Mouse (Mus musculus) heart, postnatal 25 days (tissue): ENCODE results near the gene Rcan2. TPM values are rescaled to one million over a fixed set of nuclear protein-coding genes. Genes with fewer than 3 reads are reported as not detected.

Experiments used
- DNase-seq: peaks from one replicate; pipeline ENCODE4 v3.0.0; 2022; ENCODE audit warnings: low spot score
- intact Hi-C: fragments of 180-260 bp; cut with DNase I; formaldehyde crosslinking; loops from one replicate; pipeline ENCODE4 v1.15.1; 2025
- total RNA-seq, 2 experiments: library from RNA; stranded (reverse); gene quantifications; 2 replicates each; pipeline ENCODE4 v1.2.3; 2021

Rcan2 gene
- total RNA-seq, 2 experiments from 2014 or later, result 355 to 379 TPM

DNA sequence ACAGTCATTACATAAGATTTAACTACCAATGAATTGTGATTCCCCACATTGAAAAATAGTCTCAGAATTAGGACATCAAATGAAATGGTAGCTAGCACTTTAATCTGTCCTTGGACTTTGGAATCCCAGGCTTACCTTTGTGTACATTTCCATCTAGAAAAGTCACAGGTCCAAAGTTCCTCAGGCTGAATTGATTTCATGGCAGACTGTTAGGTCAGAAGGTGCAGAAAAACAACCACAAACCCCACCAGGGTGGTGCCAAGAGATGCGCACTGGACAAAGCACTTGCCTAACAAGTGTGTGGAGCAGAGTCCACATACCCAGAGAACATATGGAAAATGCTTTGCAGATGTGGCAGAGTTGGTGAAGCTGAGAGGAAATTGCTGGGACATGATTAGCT, 256.0 kb downstream of the Rcan2 start:
- intact Hi-C loops, result no loop called here

DNA sequence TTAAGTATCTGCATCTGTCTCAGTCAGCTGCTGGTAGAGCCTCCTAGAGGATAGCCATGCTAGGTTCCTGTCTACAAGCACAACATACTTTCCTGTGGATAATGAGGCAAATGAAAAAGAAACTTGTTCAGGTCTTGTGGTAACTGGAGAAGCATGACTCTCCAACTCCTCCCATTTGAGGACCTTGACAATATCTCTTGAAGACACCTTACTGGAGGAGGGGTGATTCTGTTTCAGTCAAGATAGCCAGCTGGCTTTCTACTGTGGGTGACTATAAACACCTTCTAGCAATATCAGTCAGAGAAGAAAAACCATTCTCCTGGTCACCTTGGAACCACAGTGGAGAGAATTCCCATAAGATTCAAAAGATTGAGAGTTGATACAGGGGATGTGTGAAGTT, 257.0 kb downstream of the Rcan2 start:
- intact Hi-C loops, result no loop called here
- DNase-seq, result no peak

More for the DNA sequence above, 256.0 kb downstream of the Rcan2 start:
- no peak for DNase-seq

DNA sequence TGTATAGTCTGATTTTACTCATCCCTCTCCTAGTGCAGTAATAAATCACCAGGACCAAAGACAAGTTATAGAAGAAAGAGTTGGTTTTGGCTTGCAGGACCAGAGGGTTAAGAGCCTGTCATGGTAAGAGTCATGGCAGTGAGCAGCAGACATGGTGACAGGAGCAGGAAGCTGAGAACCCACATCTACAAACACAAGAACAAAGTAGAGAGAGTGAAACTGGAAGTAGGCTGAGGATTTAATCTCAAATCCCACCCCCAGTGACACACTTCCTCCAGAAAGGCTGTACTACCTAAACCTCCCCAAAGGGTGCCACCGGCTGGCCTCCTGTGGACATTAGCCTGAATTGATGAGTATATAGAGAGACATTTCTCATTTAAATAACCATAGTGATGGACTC, 259.6 kb downstream of the Rcan2 start:
- DNase-seq, result no peak
- intact Hi-C loops, result no loop called here

DNA sequence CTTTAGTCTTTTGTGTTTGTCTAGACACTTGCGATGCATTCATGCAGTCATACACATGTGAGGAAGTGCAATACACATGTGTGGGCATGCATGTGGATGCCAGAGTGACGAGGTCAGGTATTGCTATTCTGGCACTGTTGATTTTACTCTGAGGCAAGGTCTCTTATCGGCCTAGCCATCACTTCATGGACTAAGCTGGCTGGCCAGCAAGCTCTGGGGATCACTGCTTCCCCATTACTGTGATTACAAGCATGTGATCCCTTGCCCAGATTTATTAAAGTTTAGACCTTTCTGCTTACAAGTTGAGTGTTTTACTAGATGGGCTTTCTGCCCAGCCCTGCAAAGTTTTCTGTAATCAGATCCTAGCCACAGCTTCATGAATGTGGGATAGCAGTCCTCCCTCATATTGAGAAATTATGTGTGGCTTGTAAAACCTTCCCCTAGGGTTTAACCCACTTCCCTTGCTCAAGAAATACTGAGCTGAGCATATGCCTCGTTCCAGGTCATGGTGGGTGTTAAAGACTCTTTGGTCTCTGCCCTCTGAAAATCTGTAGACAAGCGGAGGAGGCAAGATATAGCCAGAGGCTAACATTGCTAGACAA, 260.2 kb downstream of the Rcan2 start:
- intact Hi-C loops, result no loop called here
- DNase-seq, result no peak

DNA sequence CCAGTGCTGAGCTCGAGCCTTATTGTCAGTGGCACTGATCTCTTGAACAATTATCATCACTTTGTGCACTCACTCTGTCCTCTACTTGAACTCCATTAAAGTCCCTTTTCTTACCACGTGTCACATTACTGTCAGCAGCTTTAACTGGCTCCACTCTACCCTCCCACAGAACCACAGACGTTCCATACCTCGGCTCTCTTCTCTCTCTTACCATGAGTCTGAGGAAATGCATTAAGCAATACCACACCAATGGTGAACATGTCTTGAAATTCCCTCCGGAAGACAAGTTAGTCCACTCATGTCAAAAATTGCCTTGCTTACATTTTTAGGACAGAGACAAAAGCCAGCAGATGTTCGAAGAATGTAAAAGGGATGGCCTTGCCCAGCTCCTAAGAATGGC, 267.7 kb downstream of the Rcan2 start:
- intact Hi-C loops, result no loop called here
- no peak for DNase-seq

DNA sequence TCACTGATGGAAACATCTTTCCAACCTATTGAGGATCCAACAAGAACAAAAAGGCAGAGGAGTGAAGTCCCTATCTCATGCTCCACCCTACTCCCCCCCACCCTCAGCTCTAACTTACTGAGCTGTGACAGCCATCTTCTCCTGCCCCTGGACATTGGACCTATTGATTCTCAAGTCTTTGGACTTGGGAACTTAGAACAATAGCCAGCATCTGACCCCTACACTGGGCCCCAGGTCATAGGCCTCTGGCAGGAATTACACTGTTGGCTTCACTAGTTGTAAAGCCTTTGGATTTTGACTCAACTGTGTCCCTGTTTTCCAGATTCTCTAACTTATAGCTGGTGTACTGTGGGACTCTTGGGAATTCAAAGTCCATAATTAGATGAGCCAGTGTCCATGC, 270.5 kb downstream of the Rcan2 start:
- intact Hi-C loops, result no loop called here
- DNase-seq, result no peak

DNA sequence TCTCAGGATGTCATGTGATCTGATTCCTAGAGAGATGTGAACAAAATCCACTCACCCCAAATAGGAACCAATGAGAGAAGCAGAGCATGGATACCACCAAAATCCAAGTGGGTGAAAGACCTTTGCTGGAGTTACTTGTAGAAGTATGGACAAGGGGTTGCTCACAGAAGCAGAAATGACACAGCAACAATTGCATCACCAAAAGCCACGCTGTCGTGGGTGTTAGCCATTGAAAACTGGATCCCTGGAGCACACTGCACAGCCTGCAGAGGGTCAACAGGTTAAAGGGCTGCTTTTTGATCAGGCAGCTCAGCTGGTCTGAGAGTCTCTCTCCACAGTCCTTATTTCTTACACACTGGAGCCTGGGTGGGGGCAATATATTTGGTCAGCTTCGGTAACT, 274.4 kb downstream of the Rcan2 start:
- no peak for DNase-seq

DNA sequence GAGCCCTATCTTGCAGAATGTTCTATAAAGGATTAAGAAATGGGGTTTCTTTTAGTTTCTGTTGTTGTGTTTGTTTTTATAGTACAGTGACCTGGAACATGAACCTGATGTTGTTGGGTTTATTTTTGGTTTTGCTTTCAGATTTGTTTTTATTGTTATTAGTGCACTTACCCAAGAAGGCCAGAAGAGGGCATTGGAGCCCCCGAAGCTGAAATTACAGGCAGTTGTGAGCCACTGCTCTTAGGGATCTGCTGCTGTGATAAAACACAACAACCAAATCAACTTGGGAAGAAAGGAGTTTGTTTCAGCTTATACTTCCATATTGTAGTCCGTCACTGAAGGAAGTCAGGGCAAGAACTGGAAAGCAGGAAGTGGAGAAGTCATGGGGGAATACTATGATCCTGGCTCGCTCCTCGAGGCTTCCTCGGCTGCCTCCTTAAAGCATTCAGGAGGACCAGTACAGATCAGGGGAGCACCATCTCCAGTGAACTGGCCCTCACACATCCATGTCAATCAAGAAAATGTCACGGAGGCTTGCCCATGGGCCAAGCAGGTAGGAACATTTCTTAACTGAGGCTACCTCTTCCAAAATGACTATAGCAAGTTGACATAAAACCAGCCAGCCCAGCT, 275.0 kb downstream of the Rcan2 start:
- DNase-seq, result no peak
- intact Hi-C loops, result loop anchor here (1.0 to 5.0 kb wide), 2 partner anchors 53 to 181 kb away; no protein-coding TSS in a partner anchor

More for the DNA sequence above, 274.4 kb downstream of the Rcan2 start:
- intact Hi-C loops, result loop anchor here (5.0 kb wide), 1 partner anchor 182 kb away; no protein-coding TSS in a partner anchor

DNA sequence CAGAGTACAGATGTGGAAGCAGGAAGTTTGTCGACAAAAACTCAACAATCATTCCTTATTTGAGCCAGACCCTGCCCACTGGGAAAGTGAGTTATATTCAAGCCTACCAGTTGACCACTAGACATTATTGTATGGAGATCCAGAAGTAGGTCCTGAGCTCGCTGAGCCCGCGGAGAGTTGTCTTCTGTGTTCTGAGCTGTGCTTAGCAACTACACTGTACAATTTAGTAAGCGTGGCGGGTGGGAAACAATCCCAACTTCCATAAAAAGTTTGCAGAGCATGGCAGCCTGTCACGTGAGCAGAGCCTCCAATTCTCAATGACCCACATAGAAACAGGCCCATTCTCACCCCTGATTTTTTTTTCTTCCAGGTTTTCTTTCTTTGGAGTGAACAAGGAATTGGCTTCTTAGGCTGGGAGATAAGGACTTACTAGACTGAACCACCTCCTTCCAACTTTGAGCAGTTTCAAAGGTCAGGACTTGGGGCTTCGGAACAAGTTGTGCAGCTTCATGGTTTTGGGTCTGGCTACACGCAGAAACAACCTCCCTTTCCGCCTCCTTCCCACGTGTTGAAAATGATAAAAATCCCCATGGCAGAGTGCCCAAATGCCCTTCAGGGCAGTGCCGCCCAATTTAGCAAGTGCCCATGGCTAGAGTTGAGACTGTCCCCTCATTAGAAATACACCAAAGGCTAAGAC, 276.1 kb downstream of the Rcan2 start:
- no peak for DNase-seq
- intact Hi-C loops, result loop anchor here (5.0 kb wide), 1 partner anchor 180 kb away; no protein-coding TSS in a partner anchor

DNA sequence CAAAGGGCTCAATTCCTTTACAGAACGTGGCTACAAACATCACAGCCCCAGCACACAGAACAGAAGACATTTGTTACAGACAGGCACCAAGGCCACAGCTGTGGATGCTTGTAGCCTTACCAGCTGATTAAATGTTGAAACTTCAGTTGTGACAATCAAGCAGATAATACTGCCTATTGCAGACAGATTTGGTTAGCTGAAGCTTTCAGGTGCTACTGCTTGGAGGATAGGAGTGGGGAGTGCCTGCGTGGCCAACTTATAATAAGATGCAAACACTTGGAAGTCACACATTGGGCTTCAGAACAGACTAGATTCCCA, 276.7 kb downstream of the Rcan2 start:
- DNase-seq, result no peak
- intact Hi-C loops, result loop anchor here (5.0 kb wide), 1 partner anchor 179 kb away; no protein-coding TSS in a partner anchor

DNA sequence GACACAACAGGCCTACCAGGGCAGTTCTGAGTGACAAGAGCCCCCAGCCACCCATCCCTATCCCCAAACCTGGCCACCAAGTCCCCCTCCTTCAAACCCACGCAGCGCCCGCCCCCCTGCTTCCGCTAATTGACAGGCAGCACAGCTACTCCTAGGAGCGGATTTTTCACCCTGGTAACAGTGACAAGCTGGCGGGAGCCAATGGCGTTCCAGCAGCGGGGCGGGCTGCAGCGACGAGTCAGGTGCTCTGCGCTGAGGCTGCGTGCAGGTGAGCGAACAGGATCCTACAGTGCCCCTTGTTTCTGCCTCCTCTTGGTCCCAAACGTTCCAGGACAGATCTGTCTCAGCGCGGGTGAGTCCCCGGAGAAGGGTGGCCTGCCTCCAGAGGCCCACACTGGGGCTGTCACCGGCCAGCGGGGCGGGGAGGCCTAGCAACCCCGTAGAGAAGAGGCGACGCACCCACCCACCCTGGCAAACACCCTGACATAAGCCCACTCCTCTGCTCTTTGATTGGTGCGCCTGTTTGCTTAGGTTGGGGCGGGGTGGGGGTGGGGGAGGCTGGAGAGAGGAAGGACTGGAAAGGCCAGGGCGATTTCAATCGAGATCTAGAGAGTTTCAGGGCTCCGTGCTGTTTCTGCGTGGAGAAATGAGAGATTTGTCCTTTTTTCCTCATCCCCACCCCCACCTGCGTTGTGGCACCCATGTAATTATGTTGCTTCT, 277.6 kb downstream of the Rcan2 start, which contains the start of gene Enpp5:
Gene Enpp5 (plus strand): TSS at position 183 of the 720 bp plus-strand sequence.
- DNase-seq, result peak; percentile 62

DNA sequence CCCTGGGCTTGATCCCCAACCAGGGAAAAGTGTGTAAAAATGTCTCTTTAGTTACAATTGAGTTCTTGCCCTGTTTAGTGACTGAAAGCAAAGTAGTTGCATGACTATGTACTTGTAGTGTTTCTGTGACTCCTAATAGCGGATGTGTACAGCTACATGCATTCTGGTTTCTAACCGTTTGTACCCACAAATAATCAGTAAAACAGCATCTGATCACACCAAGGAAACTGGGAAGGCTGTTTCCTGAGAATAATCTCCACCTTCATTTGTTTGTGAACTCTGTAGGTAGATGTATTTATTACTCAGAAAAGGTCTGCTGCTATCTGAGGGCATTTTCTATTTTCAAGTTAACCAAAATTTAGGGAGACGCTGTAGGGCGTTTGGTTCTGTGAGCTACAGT, 282.0 kb downstream of the Rcan2 start:
- intact Hi-C loops, result no loop called here
- DNase-seq, result no peak

More for the DNA sequence above, 277.6 kb downstream of the Rcan2 start, which contains the start of gene Enpp5:
- intact Hi-C loops, result loop anchor here (5.0 kb wide), 1 partner anchor 179 kb away; no protein-coding TSS in a partner anchor

DNA sequence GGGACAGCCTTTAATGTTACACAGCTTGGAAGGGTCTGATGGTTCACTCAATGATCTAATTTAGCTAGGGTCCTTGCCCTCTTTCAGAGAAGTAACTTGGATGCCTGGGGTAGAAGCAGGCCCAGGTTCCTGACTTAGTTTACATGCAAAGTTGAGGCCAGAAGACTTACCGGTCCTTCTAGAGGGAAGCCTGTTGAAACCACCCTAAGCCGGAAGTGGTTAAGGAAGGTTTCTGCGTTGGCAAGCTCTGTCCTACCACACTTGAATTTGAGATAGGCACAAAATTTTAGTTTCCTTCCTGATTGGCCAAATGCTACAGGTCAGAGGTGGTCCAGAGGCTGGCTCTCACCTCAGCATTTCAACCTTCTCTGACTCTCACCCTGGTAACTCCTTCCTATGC, 287.1 kb downstream of the Rcan2 start:
- DNase-seq, result no peak

More for the DNA sequence above, 287.1 kb downstream of the Rcan2 start:
- intact Hi-C loops, result no loop called here

Other genes starting within 250 kb of the Rcan2 start
- gene Pla2g7, start 233.3 kb upstream of the Rcan2 start, total RNA-seq, result 1 to 10 TPM; 5.9 to 6.2 TPM
- gene Tdrd6, start 171.1 kb upstream of the Rcan2 start, total RNA-seq, result not detected
- 1 to 10 TPM; 2.4 to 2.5 TPM for gene Slc25a27, start 134.1 kb upstream of the Rcan2 start, total RNA-seq
- gene Cyp39a1, start 133.9 kb upstream of the Rcan2 start, total RNA-seq, result 1 to 10 TPM; 4.4 to 4.8 TPM